Mouse (Mus musculus) limb, embryonic 15.5 days (tissue): Measurements from ENCODE around the gene Ell. TPM values are rescaled to one million over a fixed set of nuclear protein-coding genes. Genes with fewer than 3 reads are reported as not detected.
"Not testable (repeated sequence)": the region's sequence is repeated elsewhere in the genome, so short reads cannot be mapped to it uniquely, and the experiment has no call there.

ENCODE experiments used
- ATAC-seq: fragments of 200-750 bp; cut with Nextera tagmentation; 2 replicates; pipeline ENCODE4 v1.8.0; 2017; ENCODE audit warnings: low read depth, moderate TSS enrichment; ENCODE audit not compliant: insufficient number of reproducible peaks, low FRiP score, low TSS enrichment
- H3K27ac ChIP-seq: fragments of 300-500 bp; sonication (generic); 2 replicates; pipeline ENCODE4 v1.5.1; 2015; ENCODE audit warnings: moderate library complexity, mild to moderate bottlenecking, inconsistent platforms
- H3K27me3 ChIP-seq: fragments of 300-500 bp; sonication (generic); 2 replicates; pipeline ENCODE4 v1.6.1; 2015; ENCODE audit warnings: inconsistent platforms
- H3K36me3 ChIP-seq: fragments of 300-500 bp; sonication (generic); 2 replicates; pipeline ENCODE4 v1.6.1; 2015; ENCODE audit warnings: inconsistent platforms
- H3K4me1 ChIP-seq: fragments of 300-500 bp; sonication (generic); 2 replicates; pipeline ENCODE4 v1.6.1; 2015; ENCODE audit warnings: inconsistent platforms
- H3K4me2 ChIP-seq: fragments of 300-500 bp; sonication (generic); 2 replicates; pipeline ENCODE4 v1.6.1; 2015; ENCODE audit warnings: mild to moderate bottlenecking, inconsistent platforms
- H3K4me3 ChIP-seq: fragments of 300-500 bp; sonication (generic); 2 replicates; pipeline ENCODE4 v1.5.1; 2015; ENCODE audit warnings: mild to moderate bottlenecking, inconsistent platforms
- H3K9ac ChIP-seq: fragments of 300-500 bp; sonication (generic); 2 replicates; pipeline ENCODE4 v1.6.1; 2015; ENCODE audit warnings: inconsistent platforms
- H3K9me3 ChIP-seq: fragments of 300-500 bp; sonication (generic); 2 replicates; pipeline ENCODE4 v1.6.1; 2016; ENCODE audit warnings: inconsistent platforms
- WGBS: fragments of 180-500 bp; shearing (Covaris S2); methylation state at CpG from one replicate; pipeline ENCODE4 v1.1.7; 2015; 5-methylcytosine and 5-hydroxymethylcytosine counted together
- polyA plus RNA-seq: library from polyadenylated mRNA; unstranded; fragments of >200 nt; fragmentation: Nextera tagmentation; extraction: Ambion mirVana; gene quantifications from 2 replicates; pipeline ENCODE4 v1.2.1, GENCODE M21; 2015

The Ell gene
- polyA plus RNA-seq, 1 experiment from 2014 or later: 20.4 TPM

DNA sequence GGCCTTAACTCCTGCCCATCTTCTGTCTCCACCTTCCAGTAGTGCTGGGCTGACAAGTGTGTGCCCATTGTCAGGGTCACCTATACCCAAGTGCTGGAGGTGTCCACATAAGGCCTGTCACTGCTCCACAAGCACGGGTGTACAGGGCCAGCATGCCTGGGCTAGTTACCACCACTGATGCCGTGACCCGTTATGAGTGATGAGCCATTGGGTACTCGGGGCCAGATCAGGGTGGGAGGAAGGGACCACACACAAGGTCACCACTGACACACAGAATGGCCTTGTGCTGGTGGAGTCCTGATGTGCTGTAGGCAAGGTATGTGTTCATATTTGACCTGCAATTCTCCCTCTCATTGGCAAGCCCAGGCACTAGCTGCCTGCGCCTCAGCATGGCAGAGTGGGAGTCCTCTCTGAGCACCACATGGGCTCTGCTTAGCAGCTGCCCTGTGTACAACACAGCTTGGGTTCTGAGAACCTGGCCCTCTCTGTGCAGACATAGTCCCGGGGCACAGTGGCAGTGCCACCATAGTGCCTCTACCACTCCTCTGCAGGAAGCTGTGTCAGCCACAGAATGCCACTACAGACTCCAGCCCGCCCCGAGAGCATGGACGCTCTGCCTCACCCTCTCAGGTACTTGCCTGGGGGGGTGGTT lies 45.5 kb downstream of the Ell start:
- H3K9ac ChIP-seq: no peak overlapping the region
- ATAC-seq: 0 out of 2 replicates have a peak, but pooled peaks have one; percentile 12
- H3K27me3 ChIP-seq: no peaks in the 10 kb centered on the region
- H3K4me2 ChIP-seq: no peak overlapping the region
- 88% methylated on average over 9 of the region's 9 CpGs for WGBS
- no peaks in the 10 kb centered on the region for H3K9me3 ChIP-seq
- H3K4me1 ChIP-seq: no peaks in the 10 kb centered on the region
- no peak overlapping the region for H3K27ac ChIP-seq
- no peak overlapping the region for H3K4me3 ChIP-seq
- H3K36me3 ChIP-seq: peaks cover 97% of the 10 kb centered on the region

DNA sequence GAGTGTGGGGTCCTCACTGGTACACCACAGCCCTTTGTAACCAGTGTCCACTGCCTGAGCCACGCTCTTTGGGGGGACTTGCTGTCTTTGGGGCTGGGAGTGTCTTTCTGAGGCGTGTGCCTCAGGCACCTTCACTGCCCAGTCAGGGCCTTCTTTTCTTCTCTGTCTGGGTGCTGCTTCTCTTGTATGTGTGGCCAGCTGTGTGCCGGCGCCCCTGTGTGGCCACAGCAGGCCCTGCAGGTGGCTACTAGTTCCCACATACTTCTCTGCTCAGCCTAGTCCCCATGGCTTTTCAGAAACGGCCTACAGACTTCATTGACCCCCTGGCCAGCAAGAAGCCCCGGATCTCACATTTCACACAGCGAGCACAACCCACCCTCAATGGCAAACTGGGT lies 46.0 kb downstream of the Ell start:
- peaks cover 98% of the 10 kb centered on the region for H3K36me3 ChIP-seq
- H3K9ac ChIP-seq: no peak overlapping the region
- H3K4me2 ChIP-seq: no peak overlapping the region
- H3K27ac ChIP-seq: no peak overlapping the region
- ATAC-seq: no peak
- H3K9me3 ChIP-seq: no peaks in the 10 kb centered on the region
- 41% methylated on average over 7 of the region's 7 CpGs for WGBS
- no peaks in the 10 kb centered on the region for H3K27me3 ChIP-seq
- no peaks in the 10 kb centered on the region for H3K4me1 ChIP-seq
- no peak overlapping the region for H3K4me3 ChIP-seq

- 94% methylated on average over 4 of the region's 4 CpGs for WGBS
Observed at GRCm38 (mm10) chr8:70587955-70588354, 48.7 kb downstream of the Ell start.

DNA sequence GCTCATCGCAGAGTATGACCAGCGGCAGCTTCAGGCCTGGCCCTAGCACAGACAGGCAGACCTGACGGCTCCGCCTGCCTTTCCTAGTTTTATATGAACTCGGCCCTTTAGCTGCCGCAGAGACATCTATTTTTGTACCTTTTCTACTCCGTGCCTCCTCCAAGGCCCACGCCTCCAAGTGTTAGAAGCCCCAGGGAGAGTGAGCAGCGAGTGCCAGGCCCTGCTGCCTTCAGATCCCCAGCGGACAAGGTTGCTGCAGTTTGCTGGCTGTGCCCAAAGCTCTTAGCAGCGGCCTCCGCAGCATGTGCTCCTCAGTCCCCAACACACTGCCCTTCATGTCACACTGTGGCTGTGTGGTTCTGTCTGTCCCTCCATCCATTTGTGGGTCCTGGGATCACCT lies 52.3 kb downstream of the Ell start:
- Histone ChIP-seq H3K4me3 (no peak overlapping the region), H3K27ac (no peak overlapping the region), H3K9me3 (no peaks in the 10 kb centered on the region), H3K9ac (no peak overlapping the region), H3K4me2 (no peak overlapping the region), H3K4me1 (peaks cover 33% of the 10 kb centered on the region), H3K27me3 (no peaks in the 10 kb centered on the region), H3K36me3 (peaks cover 61% of the 10 kb centered on the region)
- no peak for ATAC-seq
- WGBS: 79% methylated on average over 12 of the region's 12 CpGs

More at GRCm38 (mm10) chr8:70587955-70588354, 48.7 kb downstream of the Ell start:
- H3K4me1 ChIP-seq, H3K9me3 ChIP-seq, H3K9ac ChIP-seq, H3K4me3 ChIP-seq, ATAC-seq, H3K27me3 ChIP-seq, H3K27ac ChIP-seq, H3K4me2 ChIP-seq: not testable (repeated sequence)
- peaks cover 85% of the 10 kb centered on the region for H3K36me3 ChIP-seq

GRCm38 (mm10) chr8:70593173-70593572 lies 53.9 kb downstream of the Ell start:
- Histone ChIP-seq H3K27me3 (no peaks in the 10 kb centered on the region), H3K9ac (no peak overlapping the region)
- 55% methylated on average over 8 of the region's 8 CpGs for WGBS

GRCm38 (mm10) chr8:70593961-70594609 lies 54.8 kb downstream of the Ell start, which contains the start of gene Isyna1:
Gene Isyna1 (plus strand): TSS chr8:70594373.
- peaks cover 58% of the 10 kb centered on the region for H3K4me1 ChIP-seq
- H3K27ac ChIP-seq: peak within 1 kb of the TSS; percentile 78
- peak; percentile 88 for ATAC-seq
- peaks cover 39% of the 10 kb centered on the region for H3K36me3 ChIP-seq
- under 1% methylated on average over 38 of the region's 40 CpGs for WGBS
- H3K9ac ChIP-seq: peak within 1 kb of the TSS; percentile 57
- H3K4me3 ChIP-seq: peak within 1 kb of the TSS; percentile 65
- peak within 1 kb of the TSS; percentile 99 for H3K4me2 ChIP-seq
- H3K9me3 ChIP-seq: no peaks in the 10 kb centered on the region
- no peaks in the 10 kb centered on the region for H3K27me3 ChIP-seq

More at GRCm38 (mm10) chr8:70593173-70593572, 53.9 kb downstream of the Ell start:
- no peak for ATAC-seq
- Histone ChIP-seq H3K27ac (peak overlapping the region; percentile 73), H3K4me2 (peak overlapping the region; percentile 99), H3K4me1 (peaks cover 49% of the 10 kb centered on the region), H3K36me3 (peaks cover 46% of the 10 kb centered on the region), H3K9me3 (no peaks in the 10 kb centered on the region), H3K4me3 (peak overlapping the region; percentile 65; the same call in 1 of the 2 replicates)

GRCm38 (mm10) chr8:70594621-70595564 lies 55.6 kb downstream of the Ell start:
- Histone ChIP-seq H3K27me3 (no peaks in the 10 kb centered on the region), H3K4me3 (peak overlapping the region; percentile 65), H3K4me1 (peaks cover 66% of the 10 kb centered on the region), H3K9ac (peak overlapping the region; percentile 57), H3K9me3 (no peaks in the 10 kb centered on the region), H3K4me2 (peak overlapping the region; percentile 99), H3K36me3 (peaks cover 39% of the 10 kb centered on the region), H3K27ac (peak overlapping the region; percentile 78)
- no peak for ATAC-seq
- WGBS: 7% methylated on average over 82 of the region's 82 CpGs

DNA sequence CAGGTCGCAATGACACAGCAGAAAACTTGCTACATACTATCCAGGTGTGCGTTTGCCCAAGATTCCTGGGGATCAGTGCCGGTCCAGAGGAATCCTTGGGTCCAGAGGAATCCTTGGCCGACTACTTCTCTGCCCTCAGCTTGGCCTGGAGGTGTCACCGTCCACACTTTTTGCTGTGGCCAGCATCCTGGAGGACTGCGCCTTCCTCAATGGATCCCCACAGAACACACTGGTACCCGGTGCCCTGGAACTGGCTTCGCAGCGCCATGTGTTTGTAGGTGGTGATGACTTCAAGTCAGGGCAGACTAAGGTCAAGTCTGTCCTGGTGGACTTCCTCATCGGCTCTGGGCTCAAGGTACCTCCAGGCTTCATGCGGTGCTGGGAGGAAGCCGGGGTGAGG lies 56.6 kb downstream of the Ell start:
- no peak overlapping the region for H3K9ac ChIP-seq
- H3K4me3 ChIP-seq: no peak overlapping the region; the same call in 1 of the 2 replicates
- no peaks in the 10 kb centered on the region for H3K9me3 ChIP-seq
- no peaks in the 10 kb centered on the region for H3K27me3 ChIP-seq
- H3K36me3 ChIP-seq: peaks cover 30% of the 10 kb centered on the region
- no peak for ATAC-seq
- peak overlapping the region; percentile 99; the same call in 1 of the 2 replicates for H3K4me2 ChIP-seq
- peaks cover 75% of the 10 kb centered on the region for H3K4me1 ChIP-seq
- H3K27ac ChIP-seq: no peak overlapping the region
- 95% methylated on average over 12 of the region's 12 CpGs for WGBS

- Histone ChIP-seq H3K4me3 (no peak overlapping the region), H3K36me3 (peaks cover 29% of the 10 kb centered on the region), H3K27ac (no peak overlapping the region), H3K9ac (no peak overlapping the region), H3K4me1 (peaks cover 79% of the 10 kb centered on the region), H3K9me3 (no peaks in the 10 kb centered on the region), H3K4me2 (no peak overlapping the region), H3K27me3 (no peaks in the 10 kb centered on the region)
- 90% methylated on average over 18 of the region's 18 CpGs for WGBS
- no peak for ATAC-seq
Observed at GRCm38 (mm10) chr8:70596216-70596615, 57.0 kb downstream of the Ell start.

GRCm38 (mm10) chr8:70596775-70597416 lies 57.6 kb downstream of the Ell start:
- H3K9ac ChIP-seq: no peak overlapping the region
- H3K27me3 ChIP-seq: no peaks in the 10 kb centered on the region
- no peak for ATAC-seq
- H3K9me3 ChIP-seq: no peaks in the 10 kb centered on the region
- H3K4me3 ChIP-seq: no peak overlapping the region; the same call in 1 of the 2 replicates
- WGBS: 83% methylated on average over 17 of the region's 17 CpGs
- peaks cover 25% of the 10 kb centered on the region for H3K36me3 ChIP-seq
- peak overlapping the region; percentile 79; the same call in 1 of the 2 replicates for H3K4me2 ChIP-seq
- H3K27ac ChIP-seq: no peak overlapping the region
- H3K4me1 ChIP-seq: peaks cover 82% of the 10 kb centered on the region
